Mouse (Mus musculus) liver, adult 2 months (tissue): ENCODE data around the gene Pate2. TPM values are rescaled to one million over a fixed set of nuclear protein-coding genes. Genes with fewer than 3 reads are reported as not detected.

ENCODE experiments used
- DNase-seq: peaks from one replicate; pipeline ENCODE4 v3.0.0-alpha.2; 2011; ENCODE audit warnings: low read depth, low spot score; ENCODE audit errors: extremely low read depth
- H3K27ac ChIP-seq: fragments of 200-500 bp; replicated peaks from 2 replicates; pipeline ENCODE4 v1.5.1; 2012; ENCODE audit warnings: low read depth, mild to moderate bottlenecking, control low read depth, inconsistent platforms, low read length; ENCODE audit not compliant: insufficient read depth
- H3K27me3 ChIP-seq: fragments of 200-500 bp; 2 replicates; pipeline ENCODE4 v1.6.1; 2012; ENCODE audit warnings: mild to moderate bottlenecking, moderate library complexity, low read length, inconsistent platforms; ENCODE audit not compliant: control insufficient read depth, insufficient read depth
- H3K36me3 ChIP-seq: fragments of 200-500 bp; 2 replicates; pipeline ENCODE4 v1.6.1; 2012; ENCODE audit warnings: low read length, inconsistent platforms; ENCODE audit not compliant: control insufficient read depth, insufficient read depth
- H3K4me1 ChIP-seq: fragments of 200-500 bp; 2 replicates; pipeline ENCODE4 v1.6.1; 2011; ENCODE audit warnings: low read length; ENCODE audit not compliant: control insufficient read depth, insufficient read depth
- H3K4me3 ChIP-seq: fragments of 200-500 bp; 2 replicates; pipeline ENCODE4 v1.5.1; 2011; ENCODE audit warnings: low read depth, mild to moderate bottlenecking, control low read depth, low read length, moderate library complexity; ENCODE audit not compliant: insufficient read depth
- H3K79me2 ChIP-seq: fragments of 200-500 bp; 2 replicates; pipeline ENCODE4 v1.6.1; 2012; ENCODE audit warnings: inconsistent platforms, mild to moderate bottlenecking, low read length, moderate library complexity; ENCODE audit not compliant: control insufficient read depth, insufficient read depth
- H3K9ac ChIP-seq: fragments of 200-500 bp; 2 replicates; pipeline ENCODE4 v1.6.1; 2012; ENCODE audit warnings: low read depth, mild to moderate bottlenecking, control low read depth, inconsistent platforms, low read length
- CTCF ChIP-seq: fragments of 200-500 bp; IDR thresholded peaks from 2 replicates; pipeline ENCODE4 v1.5.1; 2011; ENCODE audit warnings: low read depth, low read length, control low read depth
- POLR2A ChIP-seq: fragments of 200-500 bp; IDR thresholded peaks from 2 replicates; pipeline ENCODE4 v1.6.1; 2011; ENCODE audit warnings: low read length, control low read depth; ENCODE audit not compliant: insufficient read depth; ENCODE audit errors: extremely low read depth
- polyA plus RNA-seq: library from polyadenylated mRNA; depleted of rRNA; stranded (reverse); fragments of >200 nt; gene quantifications from 2 replicates; pipeline ENCODE4 v1.2.3, GENCODE M21; 2012; rRNA removed
- total RNA-seq: library from RNA; depleted of rRNA; stranded (reverse); fragments of >200 nt; gene quantifications from 2 replicates; pipeline ENCODE4 v1.2.3, GENCODE M21; 2014; rRNA removed

Gene Pate2
- total and polyA plus RNA-seq, 2 experiments = not detected

- Histone ChIP-seq H3K4me1 (no peaks in the 10 kb centered on the region), H3K27ac (no peak overlapping the region), H3K79me2 (no peaks in the 10 kb centered on the region), H3K27me3 (no peaks in the 10 kb centered on the region), H3K9ac (no peak overlapping the region), H3K4me3 (no peak overlapping the region), H3K36me3 (no peaks in the 10 kb centered on the region)
- TF ChIP-seq CTCF = no peak
- TF ChIP-seq POLR2A = no peak
- DNase-seq = no peak
Measured at GRCm38 (mm10) chr9:35691924-35692323, 121.8 kb downstream of the Pate2 start.

DNA sequence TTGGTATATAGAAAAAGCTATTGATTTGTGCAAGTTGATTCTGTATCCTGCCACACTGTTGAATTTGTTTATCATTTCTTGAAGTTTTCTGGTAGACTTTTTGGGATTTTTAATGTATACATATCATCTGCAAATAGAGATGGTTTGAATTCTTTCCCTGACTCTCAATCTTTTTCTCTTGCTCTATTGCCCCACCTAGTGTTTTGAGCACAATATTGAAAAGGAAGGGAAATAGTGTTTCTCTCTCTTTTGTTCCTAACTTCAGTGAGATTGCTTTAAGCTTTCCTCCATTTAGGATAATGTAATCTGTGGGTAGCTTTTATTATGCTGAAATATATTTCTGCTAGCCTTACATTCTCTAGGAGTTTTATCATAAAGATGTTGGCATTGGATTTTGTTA lies 137.2 kb downstream of the Pate2 start:
- Histone ChIP-seq H3K36me3 (no peaks in the 10 kb centered on the region), H3K4me1 (no peaks in the 10 kb centered on the region), H3K4me3 (no peak overlapping the region), H3K9ac (no peak overlapping the region), H3K27ac (no peak overlapping the region), H3K27me3 (no peaks in the 10 kb centered on the region), H3K79me2 (no peaks in the 10 kb centered on the region)
- DNase-seq = no peak
- no peak for TF ChIP-seq POLR2A
- no peak for TF ChIP-seq CTCF

Other genes with a start within 250 kb of the Pate2 start
- gene Cdon, start 149.2 kb upstream of the Pate2 start, total RNA-seq = 0.37 and 0.87 TPM in 2 replicates
- 0.49 and 0.50 TPM in 2 replicates for gene Cdon, start 149.2 kb upstream of the Pate2 start, polyA plus RNA-seq
- gene Gm1113, start 52.0 kb upstream of the Pate2 start, total RNA-seq = not detected in 2 replicates
- not detected in 2 replicates for gene Gm1113, start 52.0 kb upstream of the Pate2 start, polyA plus RNA-seq
- gene Ddx25, start 11.8 kb upstream of the Pate2 start, total RNA-seq = under 0.01 TPM in 1 of 2 replicates, not detected in the other
- gene Ddx25, start 11.8 kb upstream of the Pate2 start, polyA plus RNA-seq = 0.01 and 0.05 TPM in 2 replicates
- 5.3 and 6.0 TPM in 2 replicates for gene Pus3, start 11.7 kb upstream of the Pate2 start, total RNA-seq
- 0.96 and 1.3 TPM in 2 replicates for gene Pus3, start 11.7 kb upstream of the Pate2 start, polyA plus RNA-seq
- 1.4 and 1.9 TPM in 2 replicates for gene Hyls1, start 114 bp downstream of the Pate2 start, total RNA-seq
- 0.36 and 0.50 TPM in 2 replicates for gene Hyls1, start 114 bp downstream of the Pate2 start, polyA plus RNA-seq
- not detected in 2 replicates for gene Pate4, start 41.7 kb downstream of the Pate2 start, total RNA-seq
- not detected in 2 replicates for gene Pate4, start 41.7 kb downstream of the Pate2 start, polyA plus RNA-seq
- gene Pate3, start 77.9 kb downstream of the Pate2 start, total RNA-seq = not detected in 2 replicates
- gene Pate3, start 77.9 kb downstream of the Pate2 start, polyA plus RNA-seq = not detected in 2 replicates
- gene Pate1, start 117.1 kb downstream of the Pate2 start, total RNA-seq = not detected in 2 replicates
- gene Pate1, start 117.1 kb downstream of the Pate2 start, polyA plus RNA-seq = not detected in 2 replicates
- not detected in 2 replicates for gene Gm17677, start 170.8 kb downstream of the Pate2 start, total RNA-seq
- gene Gm17677, start 170.8 kb downstream of the Pate2 start, polyA plus RNA-seq = not detected in 2 replicates
- not detected in 2 replicates for gene Gm17727, start 207.8 kb downstream of the Pate2 start, total RNA-seq
- not detected in 2 replicates for gene Gm17727, start 207.8 kb downstream of the Pate2 start, polyA plus RNA-seq
- not detected in 2 replicates for gene Gm27235, start 219.8 kb downstream of the Pate2 start, total RNA-seq
- not detected in 2 replicates for gene Gm27235, start 219.8 kb downstream of the Pate2 start, polyA plus RNA-seq
- gene D730048I06Rik, start 219.8 kb downstream of the Pate2 start, total RNA-seq = not detected in 2 replicates
- not detected in 2 replicates for gene D730048I06Rik, start 219.8 kb downstream of the Pate2 start, polyA plus RNA-seq